Mouse (Mus musculus) embryonic facial prominence, embryonic 13.5 days (tissue): ENCODE results near the gene Fam213b. TPM values are rescaled to one million over a fixed set of nuclear protein-coding genes. Genes with fewer than 3 reads are reported as not detected.

ENCODE experiments used
- ATAC-seq: fragments of 200-750 bp; cut with Nextera tagmentation; 2 replicates; pipeline ENCODE4 v1.8.0; 2017; ENCODE audit warnings: low read depth; ENCODE audit not compliant: insufficient number of reproducible peaks, insufficient read depth, low FRiP score, low TSS enrichment
- H3K27ac ChIP-seq: fragments of 300-500 bp; sonication (generic); 2 replicates; pipeline ENCODE4 v1.5.1; 2015; ENCODE audit warnings: moderate library complexity, mild to moderate bottlenecking, inconsistent platforms
- H3K27me3 ChIP-seq: fragments of 300-500 bp; sonication (generic); 2 replicates; pipeline ENCODE4 v1.6.1; 2015; ENCODE audit warnings: mild to moderate bottlenecking, inconsistent platforms
- H3K36me3 ChIP-seq: fragments of 300-500 bp; sonication (generic); 2 replicates; pipeline ENCODE4 v1.6.1; 2015; ENCODE audit warnings: mild to moderate bottlenecking, inconsistent platforms
- H3K4me1 ChIP-seq: fragments of 300-500 bp; sonication (generic); 2 replicates; pipeline ENCODE4 v1.6.1; 2015; ENCODE audit warnings: inconsistent platforms
- H3K4me2 ChIP-seq: fragments of 300-500 bp; sonication (generic); 2 replicates; pipeline ENCODE4 v1.6.1; 2015; ENCODE audit warnings: moderate library complexity, mild to moderate bottlenecking, inconsistent platforms
- H3K4me3 ChIP-seq: fragments of 300-500 bp; sonication (generic); 2 replicates; pipeline ENCODE4 v1.5.1; 2015; ENCODE audit warnings: mild to moderate bottlenecking, inconsistent platforms
- H3K9ac ChIP-seq: fragments of 300-500 bp; sonication (generic); 2 replicates; pipeline ENCODE4 v1.6.1; 2015; ENCODE audit warnings: mild to moderate bottlenecking, inconsistent platforms
- H3K9me3 ChIP-seq: fragments of 300-500 bp; sonication (generic); 2 replicates; pipeline ENCODE4 v1.6.1; 2016; ENCODE audit warnings: inconsistent platforms
- WGBS: fragments of 180-500 bp; shearing (Covaris S2); methylation state at CpG from one replicate; pipeline ENCODE4 v1.1.7; 2015; ENCODE audit warnings: mixed read lengths; 5-methylcytosine and 5-hydroxymethylcytosine counted together
- polyA plus RNA-seq: library from polyadenylated mRNA; unstranded; fragments of >200 nt; fragmentation: Nextera tagmentation; extraction: Ambion mirVana; gene quantifications from 2 replicates; pipeline ENCODE4 v1.2.1, GENCODE M21; 2015

Gene Fam213b
- 48.6 and 53.6 TPM in 2 replicates for polyA plus RNA-seq

DNA sequence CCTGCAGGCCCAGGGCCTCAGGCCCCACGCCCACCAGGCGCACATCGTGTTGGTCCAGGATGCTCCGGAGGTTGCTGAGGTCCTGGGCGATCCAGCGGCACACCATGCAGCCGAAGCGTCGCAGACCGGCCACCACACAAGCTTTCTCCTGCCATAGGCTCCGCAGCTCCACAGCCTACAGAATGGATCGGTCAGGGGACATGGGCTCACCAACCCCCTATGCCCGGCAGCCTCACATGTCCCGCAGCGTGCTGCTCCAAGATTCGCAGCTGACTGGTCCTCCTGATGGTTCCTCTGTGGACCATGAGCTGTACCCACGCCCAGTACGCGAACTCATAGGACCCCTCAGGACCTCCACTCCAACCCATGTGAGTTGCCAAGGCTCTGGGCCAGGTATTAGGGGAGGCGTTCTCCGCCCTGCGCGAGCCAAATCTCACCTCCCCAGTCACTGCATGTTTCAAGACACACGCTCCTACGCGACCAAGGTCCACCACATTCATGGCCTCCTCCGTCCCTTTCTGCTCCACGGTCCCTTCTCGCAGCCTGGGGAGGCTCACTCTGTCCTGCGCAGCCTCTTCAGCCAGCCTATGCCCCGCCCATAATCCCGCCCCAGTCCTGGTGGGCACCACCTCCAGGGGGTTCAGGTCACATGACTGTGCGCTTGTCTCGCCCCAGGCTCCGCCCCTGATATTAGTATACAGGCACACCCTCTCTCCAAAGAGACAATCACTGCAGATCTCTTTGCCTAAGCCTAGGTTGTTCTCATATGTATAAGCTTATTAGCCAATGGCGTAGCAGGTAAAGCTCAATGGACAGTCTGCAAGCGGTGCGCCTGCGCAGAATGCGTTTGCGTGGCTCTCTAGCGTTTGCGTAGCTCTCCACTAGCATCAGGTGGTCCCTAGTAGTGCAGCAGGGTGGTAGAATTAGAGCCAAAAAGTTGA, at the start of gene Fam213b:
Gene Fam213b (minus strand): TSS at position 630 of the 941 bp plus-strand sequence.
- Histone ChIP-seq H3K9ac (peak within 1 kb of the TSS; percentile 80), H3K9me3 (0 out of 2 replicates have a peak, but pooled peaks cover 2% of the 10 kb centered on the region), H3K4me3 (peak within 1 kb of the TSS; percentile 64), H3K27ac (peak within 1 kb of the TSS; percentile 41), H3K27me3 (no peaks in the 10 kb centered on the region), H3K4me1 (peaks cover 19% of the 10 kb centered on the region), H3K4me2 (peak within 1 kb of the TSS; percentile 94), H3K36me3 (peaks cover 15% of the 10 kb centered on the region; the same call in 1 of the 2 replicates)
- peak; percentile 91 for ATAC-seq
- 3% methylated on average over 43 of the region's 43 CpGs for WGBS

GRCm38 (mm10) chr4:154948066-154948939, 49.4 kb upstream of the Fam213b start:
- H3K36me3 ChIP-seq = no peaks in the 10 kb centered on the region
- H3K4me1 ChIP-seq = peaks cover 32% of the 10 kb centered on the region
- peak overlapping the region; percentile 40; the same call in 1 of the 2 replicates for H3K9ac ChIP-seq
- no peaks in the 10 kb centered on the region for H3K9me3 ChIP-seq
- H3K4me2 ChIP-seq = no peak overlapping the region
- no peak overlapping the region for H3K27ac ChIP-seq
- WGBS = 50% methylated on average over 14 of the region's 14 CpGs
- ATAC-seq = no peak
- peaks cover 50% of the 10 kb centered on the region for H3K27me3 ChIP-seq
- H3K4me3 ChIP-seq = no peak overlapping the region

GRCm38 (mm10) chr4:154946319-154946718, 47.4 kb upstream of the Fam213b start:
- peak; percentile 82 for ATAC-seq
- peak overlapping the region; percentile 57 for H3K9ac ChIP-seq
- 3% methylated on average over 8 of the region's 8 CpGs for WGBS
- peak overlapping the region; percentile 35 for H3K4me3 ChIP-seq
- peaks cover 25% of the 10 kb centered on the region for H3K4me1 ChIP-seq
- peak overlapping the region; percentile 64 for H3K4me2 ChIP-seq
- H3K36me3 ChIP-seq = no peaks in the 10 kb centered on the region
- H3K27ac ChIP-seq = no peak overlapping the region
- peaks cover 30% of the 10 kb centered on the region for H3K27me3 ChIP-seq
- no peaks in the 10 kb centered on the region for H3K9me3 ChIP-seq

GRCm38 (mm10) chr4:154944121-154944590, 45.2 kb upstream of the Fam213b start:
- Histone ChIP-seq H3K9ac (no peak overlapping the region), H3K9me3 (no peaks in the 10 kb centered on the region), H3K36me3 (no peaks in the 10 kb centered on the region), H3K27me3 (peaks cover 12% of the 10 kb centered on the region), H3K4me3 (no peak overlapping the region), H3K4me2 (no peak overlapping the region), H3K4me1 (peaks cover 20% of the 10 kb centered on the region), H3K27ac (no peak overlapping the region)
- ATAC-seq = peak; percentile 67; the same call in 1 of the 2 replicates
- WGBS = 19% methylated on average over 2 of the region's 2 CpGs

GRCm38 (mm10) chr4:154943323-154944039, 44.5 kb upstream of the Fam213b start:
- Histone ChIP-seq H3K4me2 (no peak overlapping the region), H3K9ac (no peak overlapping the region), H3K9me3 (no peaks in the 10 kb centered on the region), H3K27ac (no peak overlapping the region), H3K27me3 (peaks cover 5% of the 10 kb centered on the region), H3K36me3 (no peaks in the 10 kb centered on the region), H3K4me1 (peaks cover 13% of the 10 kb centered on the region), H3K4me3 (no peak overlapping the region)
- WGBS = 88% methylated on average over 6 of the region's 6 CpGs
- ATAC-seq = no peak

GRCm38 (mm10) chr4:154942632-154943322, 43.8 kb upstream of the Fam213b start:
- Histone ChIP-seq H3K36me3 (no peaks in the 10 kb centered on the region), H3K4me2 (no peak overlapping the region), H3K27me3 (no peaks in the 10 kb centered on the region), H3K27ac (no peak overlapping the region), H3K9ac (no peak overlapping the region), H3K4me3 (no peak overlapping the region), H3K9me3 (no peaks in the 10 kb centered on the region), H3K4me1 (peaks cover 9% of the 10 kb centered on the region)
- no peak for ATAC-seq
- 71% methylated on average over 10 of the region's 10 CpGs for WGBS

DNA sequence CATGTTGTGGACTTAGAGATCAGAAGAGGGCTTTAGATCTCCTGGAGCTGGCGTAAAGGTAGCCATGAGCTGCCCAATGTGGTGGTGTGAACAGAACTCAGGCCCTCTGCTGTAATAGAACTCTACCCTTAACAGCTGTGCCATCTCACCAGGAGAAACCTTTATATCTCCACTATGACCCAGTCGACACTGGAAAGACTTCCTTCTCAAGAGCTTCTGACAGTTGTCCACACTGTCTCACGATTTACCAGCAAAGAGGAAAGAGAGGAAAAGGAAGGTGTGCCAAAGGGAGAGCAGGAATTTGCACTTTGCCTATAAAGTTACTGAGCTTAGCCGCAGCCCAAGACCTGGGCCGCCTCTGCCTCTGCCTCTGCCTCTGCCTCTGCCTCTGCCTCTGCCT, 42.9 kb upstream of the Fam213b start:
- Histone ChIP-seq H3K36me3 (no peaks in the 10 kb centered on the region), H3K4me2 (no peak overlapping the region), H3K4me3 (no peak overlapping the region), H3K27me3 (no peaks in the 10 kb centered on the region), H3K9ac (no peak overlapping the region), H3K27ac (no peak overlapping the region), H3K4me1 (peaks cover 9% of the 10 kb centered on the region), H3K9me3 (no peaks in the 10 kb centered on the region)
- WGBS = 81% methylated on average over 5 of the region's 5 CpGs
- ATAC-seq = no peak

DNA sequence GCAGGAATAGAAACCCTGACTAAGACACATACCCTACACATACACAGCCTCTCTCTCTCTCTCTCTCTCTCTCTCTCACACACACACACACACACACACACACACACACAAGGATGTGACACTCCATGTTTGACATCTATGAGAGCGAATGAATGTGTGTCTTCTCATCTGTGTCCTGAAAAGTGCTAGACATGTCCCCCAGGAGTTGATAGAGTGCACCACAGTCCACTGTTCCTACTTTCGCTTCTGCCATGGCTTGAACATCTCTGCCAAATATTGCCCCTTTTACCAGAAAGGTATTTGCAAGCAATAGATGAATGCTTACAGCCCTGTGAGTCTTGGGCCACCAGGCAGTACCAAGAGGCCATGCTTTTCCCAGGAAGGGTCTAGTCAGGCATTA, 41.2 kb upstream of the Fam213b start:
- H3K27ac ChIP-seq = no peak overlapping the region
- H3K9me3 ChIP-seq = no peaks in the 10 kb centered on the region
- H3K9ac ChIP-seq = no peak overlapping the region
- no peak overlapping the region for H3K4me2 ChIP-seq
- no peaks in the 10 kb centered on the region for H3K27me3 ChIP-seq
- no peaks in the 10 kb centered on the region for H3K36me3 ChIP-seq
- H3K4me3 ChIP-seq = no peak overlapping the region
- ATAC-seq = no peak
- H3K4me1 ChIP-seq = no peaks in the 10 kb centered on the region
- 89% methylated on average over 2 of the region's 2 CpGs for WGBS

DNA sequence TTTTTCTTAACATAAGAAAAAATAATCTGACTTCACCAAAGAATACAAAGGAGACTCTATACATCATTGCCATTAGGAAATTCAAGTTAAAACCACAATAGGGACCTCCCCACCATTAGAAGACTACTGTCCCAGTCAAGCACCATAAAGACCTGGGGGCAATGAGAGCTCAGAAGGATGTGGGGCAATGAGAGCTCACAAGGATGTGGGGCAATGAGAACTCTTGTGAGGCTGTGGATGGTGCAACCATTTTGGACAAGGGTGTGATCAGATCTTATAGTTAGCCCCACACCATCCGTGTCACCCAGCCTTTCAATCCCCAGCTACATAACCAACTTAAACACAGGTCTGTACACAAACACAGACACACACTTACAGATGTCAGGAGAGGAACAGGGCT, 38.8 kb upstream of the Fam213b start:
- Histone ChIP-seq H3K9me3 (no peaks in the 10 kb centered on the region), H3K4me3 (no peak overlapping the region), H3K4me2 (no peak overlapping the region), H3K9ac (no peak overlapping the region), H3K36me3 (no peaks in the 10 kb centered on the region), H3K27ac (no peak overlapping the region), H3K27me3 (no peaks in the 10 kb centered on the region; the same call in 1 of the 2 replicates), H3K4me1 (no peaks in the 10 kb centered on the region)
- WGBS = 76% methylated on average over 1 of the region's 1 CpGs
- no peak for ATAC-seq

- Histone ChIP-seq H3K27ac (no peak overlapping the region), H3K27me3 (no peaks in the 10 kb centered on the region; the same call in 1 of the 2 replicates), H3K36me3 (no peaks in the 10 kb centered on the region), H3K9me3 (no peaks in the 10 kb centered on the region), H3K9ac (no peak overlapping the region), H3K4me1 (no peaks in the 10 kb centered on the region), H3K4me3 (no peak overlapping the region), H3K4me2 (no peak overlapping the region)
- no peak for ATAC-seq
- 61% methylated on average over 8 of the region's 8 CpGs for WGBS
These were observed 37.8 kb upstream of the Fam213b start for GRCm38 (mm10) chr4:154936542-154937255.
